Mouse (Mus musculus) G1E (cell line): ENCODE measurements around the gene Olfr672.
"Not testable (repeated sequence)": the region's sequence is repeated elsewhere in the genome, so short reads cannot be mapped to it uniquely, and the experiment has no call there.

Experiments
- CTCF ChIP-seq: IDR thresholded peaks from 2 replicates; pipeline ENCODE4 v1.5.1; 2012; ENCODE audit warnings: low read depth, low read length, inconsistent platforms, mixed read lengths
- GATA1 ChIP-seq: IDR thresholded peaks from 2 replicates; pipeline ENCODE4 v1.6.1; 2012; ENCODE audit warnings: borderline replicate concordance, low read length, inconsistent platforms, mixed read lengths
- GATA2 ChIP-seq: IDR thresholded peaks from 2 replicates; pipeline ENCODE4 v1.6.1; 2012; ENCODE audit warnings: low read depth, low read length, inconsistent platforms, borderline replicate concordance
- POLR2AphosphoS5 ChIP-seq: IDR thresholded peaks from 2 replicates; pipeline ENCODE4 v1.6.1; 2012; ENCODE audit warnings: low read depth, low read length, inconsistent platforms; ENCODE audit not compliant: insufficient replicate concordance
- TAL1 ChIP-seq: conservative IDR thresholded peaks from 2 replicates; pipeline ENCODE4 v1.6.1; 2012; ENCODE audit warnings: low read depth, low read length, inconsistent platforms, mixed read lengths

DNA sequence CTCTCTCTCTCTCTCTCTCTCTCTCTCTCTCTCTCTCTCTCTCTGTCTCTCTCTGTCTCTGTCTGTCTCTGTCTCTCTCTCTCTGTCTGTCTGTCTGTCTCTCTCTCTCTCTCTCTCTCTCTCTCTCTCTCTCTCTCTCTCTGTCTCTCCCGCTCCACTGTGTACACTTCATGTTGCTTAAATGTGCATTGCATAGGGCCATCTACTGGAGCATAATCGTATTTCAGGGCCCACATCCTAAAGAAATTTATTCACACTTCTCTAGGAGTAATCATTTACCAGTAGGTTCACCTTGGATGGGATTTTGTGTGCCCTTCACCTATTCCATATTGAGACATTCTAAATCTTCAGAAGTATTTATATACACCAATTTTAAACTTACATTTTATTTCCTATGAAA is 29.3 kb downstream of the Olfr672 start:
- not testable (repeated sequence) for TF ChIP-seq CTCF, GATA1, TAL1, GATA2, POLR2AphosphoS5
